Mouse (Mus musculus) forebrain, embryonic 13.5 days (tissue): ENCODE measurements around the gene Psmd9. TPM values are rescaled to one million over a fixed set of nuclear protein-coding genes. Genes with fewer than 3 reads are reported as not detected.
A peak's percentile ranks its signal among the peaks of the same experiment; 100 is the strongest.

Experiments
- ATAC-seq: fragments of 200-750 bp; cut with Nextera tagmentation; 2 replicates; pipeline ENCODE4 v1.8.0; 2017
- H3K27ac ChIP-seq: fragments of 300-500 bp; sonication (generic); 2 replicates; pipeline ENCODE4 v1.5.1; 2015; ENCODE audit warnings: inconsistent platforms, mild to moderate bottlenecking, moderate library complexity
- H3K27me3 ChIP-seq: fragments of 300-500 bp; sonication (generic); 2 replicates; pipeline ENCODE4 v1.6.1; 2015; ENCODE audit warnings: mild to moderate bottlenecking, inconsistent platforms
- H3K36me3 ChIP-seq: fragments of 300-500 bp; sonication (generic); 2 replicates; pipeline ENCODE4 v1.6.1; 2015; ENCODE audit warnings: mild to moderate bottlenecking, inconsistent platforms; ENCODE audit not compliant: poor library complexity, severe bottlenecking
- H3K4me1 ChIP-seq: fragments of 300-500 bp; sonication (generic); 2 replicates; pipeline ENCODE4 v1.6.1; 2015; ENCODE audit warnings: inconsistent platforms
- H3K4me2 ChIP-seq: fragments of 300-500 bp; sonication (generic); 2 replicates; pipeline ENCODE4 v1.6.1; 2015; ENCODE audit warnings: inconsistent platforms, mild to moderate bottlenecking, moderate library complexity
- H3K4me3 ChIP-seq: fragments of 300-500 bp; sonication (generic); 2 replicates; pipeline ENCODE4 v1.5.1; 2015; ENCODE audit warnings: mild to moderate bottlenecking, inconsistent platforms
- H3K9ac ChIP-seq: fragments of 300-500 bp; sonication (generic); 2 replicates; pipeline ENCODE4 v1.6.1; 2015; ENCODE audit warnings: mild to moderate bottlenecking, inconsistent platforms
- H3K9me3 ChIP-seq: fragments of 300-500 bp; sonication (generic); replicated peaks from 2 replicates; pipeline ENCODE4 v1.6.1; 2016; ENCODE audit warnings: inconsistent platforms
- WGBS: fragments of 180-500 bp; shearing (Covaris S2); methylation state at CpG from one replicate; pipeline ENCODE4 v1.1.7; 2015; 5-methylcytosine and 5-hydroxymethylcytosine counted together
- polyA plus RNA-seq: library from polyadenylated mRNA; unstranded; fragments of >200 nt; fragmentation: Nextera tagmentation; extraction: Ambion mirVana; gene quantifications from 2 replicates; pipeline ENCODE4 v1.2.1, GENCODE M21; 2015

The Psmd9 gene
- polyA plus RNA-seq, 1 experiment from 2014 or later = 75.5 TPM

DNA sequence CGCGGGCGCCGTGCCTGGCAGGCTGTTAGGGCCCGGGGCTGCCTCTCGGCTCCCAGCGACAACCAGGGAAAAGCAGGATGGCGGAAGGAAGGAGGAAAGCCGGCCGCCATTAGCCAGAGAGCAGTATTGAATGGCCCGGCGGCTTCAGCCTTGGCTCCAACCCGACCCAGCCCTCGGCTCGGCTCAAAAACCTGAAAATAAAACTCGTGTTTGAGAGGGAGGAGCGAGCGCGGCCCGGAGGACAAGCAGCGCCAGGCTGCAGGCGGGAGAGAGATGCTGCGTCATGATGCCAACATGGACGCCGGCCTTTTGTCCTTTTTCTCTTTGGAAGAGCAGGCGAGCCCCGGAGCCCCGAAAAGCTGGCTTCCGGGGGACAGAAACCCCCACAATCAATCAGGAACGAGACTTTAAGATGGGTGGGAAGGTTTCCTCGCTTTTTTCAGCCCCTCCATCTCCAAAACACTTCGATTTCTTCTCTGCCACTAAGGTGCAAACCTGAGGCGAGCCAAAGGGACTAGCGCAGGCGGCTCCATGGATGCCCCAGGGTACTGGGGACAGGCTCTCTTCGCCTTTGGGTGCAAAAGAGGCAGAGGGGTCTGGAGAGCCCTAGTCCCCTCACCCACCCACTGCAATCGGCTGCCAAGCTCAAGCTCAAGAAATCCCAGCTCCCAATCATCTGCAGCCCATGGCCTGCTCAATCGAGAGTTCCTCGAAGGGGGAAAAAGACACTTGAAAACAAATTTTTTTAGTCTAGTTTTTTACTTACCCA lies 30.1 kb upstream of the Psmd9 start:
- H3K9me3 ChIP-seq = no peaks in the 10 kb centered on the region
- WGBS = under 1% methylated on average over 39 of the region's 39 CpGs
- peak overlapping the region; percentile 100 for H3K9ac ChIP-seq
- peak overlapping the region; percentile 100 for H3K27ac ChIP-seq
- peak overlapping the region; percentile 94 for H3K4me3 ChIP-seq
- H3K36me3 ChIP-seq = peaks cover 18% of the 10 kb centered on the region
- ATAC-seq = 0 out of 2 replicates have a peak, but pooled peaks have one; percentile 8
- no peaks in the 10 kb centered on the region for H3K27me3 ChIP-seq
- H3K4me1 ChIP-seq = peaks cover 47% of the 10 kb centered on the region
- peak overlapping the region; percentile 96 for H3K4me2 ChIP-seq

DNA sequence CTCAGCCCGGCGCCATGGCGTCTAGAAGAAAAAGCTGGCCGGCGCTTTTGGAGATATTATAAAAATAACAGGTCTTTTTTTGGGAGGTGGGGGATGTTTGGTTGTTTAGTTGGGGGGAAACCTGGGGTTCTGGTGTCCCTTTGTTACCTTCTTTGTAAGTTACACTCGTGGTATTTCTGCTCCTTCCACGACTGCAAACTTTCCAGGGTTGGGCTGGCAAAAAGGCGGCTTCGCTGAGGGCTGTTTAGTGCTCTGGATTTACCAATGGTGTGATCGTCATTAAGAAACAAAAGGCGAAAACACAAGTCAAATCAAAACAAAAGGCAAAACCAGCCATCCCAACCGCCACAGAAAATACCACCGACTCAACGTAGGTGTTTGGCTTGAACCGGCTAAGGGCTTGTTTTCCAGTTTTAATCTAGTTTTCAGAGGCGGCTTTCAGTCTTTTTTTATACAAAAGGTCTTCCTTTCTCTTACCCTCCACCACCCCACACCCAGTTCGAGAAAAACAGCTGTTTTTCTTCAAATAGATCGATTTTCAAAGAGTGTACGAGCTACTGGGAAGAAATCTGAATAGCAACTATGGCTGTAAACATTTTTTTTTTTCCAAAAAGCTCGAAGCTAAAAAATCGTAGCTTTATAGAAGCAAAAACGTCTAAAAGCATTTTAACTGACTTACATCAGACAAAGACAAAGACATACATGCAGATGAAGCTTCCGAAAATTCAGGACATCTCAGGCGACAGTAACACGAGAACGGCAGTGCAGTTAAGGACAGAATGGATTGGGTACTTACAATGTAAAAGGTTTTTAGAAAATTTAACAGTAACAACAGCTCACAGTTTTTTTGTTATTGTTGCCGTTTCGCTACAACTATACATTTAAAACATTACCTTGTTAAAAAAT lies 29.2 kb upstream of the Psmd9 start:
- peak overlapping the region; percentile 94 for H3K4me3 ChIP-seq
- H3K27me3 ChIP-seq = no peaks in the 10 kb centered on the region
- WGBS = under 1% methylated on average over 28 of the region's 28 CpGs
- peaks cover 47% of the 10 kb centered on the region for H3K4me1 ChIP-seq
- H3K9ac ChIP-seq = peak overlapping the region; percentile 100
- no peaks in the 10 kb centered on the region for H3K9me3 ChIP-seq
- H3K27ac ChIP-seq = peak overlapping the region; percentile 100
- peak overlapping the region; percentile 96 for H3K4me2 ChIP-seq
- peaks cover 11% of the 10 kb centered on the region; the same call in 1 of the 2 replicates for H3K36me3 ChIP-seq
- no peak for ATAC-seq

DNA sequence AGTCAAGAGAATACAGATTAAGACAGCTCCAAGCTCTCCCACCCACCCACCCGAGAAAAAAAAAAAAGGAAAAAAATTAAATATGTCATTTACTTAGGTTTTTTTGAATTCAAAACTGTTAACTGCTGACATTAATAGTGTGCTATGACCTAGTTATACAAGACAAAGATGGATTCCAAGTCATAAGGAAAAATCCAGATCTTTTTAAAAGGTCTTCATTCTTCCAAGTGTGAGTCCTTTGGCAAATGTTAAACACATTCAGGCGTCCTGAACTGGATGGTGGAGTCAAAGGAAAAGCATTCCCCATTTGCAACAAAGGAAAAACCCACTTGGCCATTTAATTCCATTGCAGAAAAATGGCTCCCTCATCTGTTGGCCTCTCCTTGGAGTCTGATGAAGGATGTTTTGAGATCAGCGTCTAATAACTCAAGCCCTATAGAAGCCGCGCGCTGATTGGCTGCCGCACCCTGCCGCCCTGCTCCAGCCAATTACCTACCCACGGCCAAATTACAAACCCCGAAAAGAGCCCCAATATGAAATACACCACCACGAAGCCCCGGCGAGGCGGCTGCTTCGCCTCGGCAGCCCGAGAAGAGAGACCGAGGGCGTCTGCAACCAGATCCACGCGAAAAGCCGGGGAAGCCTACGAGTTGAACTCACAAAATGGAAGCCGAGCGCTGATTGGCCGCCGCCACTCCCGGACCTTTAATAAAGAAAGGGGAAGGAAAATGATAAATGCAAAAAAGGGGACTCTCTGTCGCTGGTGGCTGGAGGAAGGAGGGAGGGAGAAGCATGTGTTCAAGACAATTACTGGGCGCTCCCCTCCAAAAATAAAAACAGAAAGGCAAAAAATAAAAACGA lies 28.3 kb upstream of the Psmd9 start:
- peak overlapping the region; percentile 94 for H3K4me3 ChIP-seq
- no peaks in the 10 kb centered on the region for H3K9me3 ChIP-seq
- ATAC-seq = peak; percentile 71
- H3K4me2 ChIP-seq = peak overlapping the region; percentile 100
- no peaks in the 10 kb centered on the region for H3K27me3 ChIP-seq
- H3K36me3 ChIP-seq = peaks cover 10% of the 10 kb centered on the region; the same call in 1 of the 2 replicates
- peaks cover 47% of the 10 kb centered on the region for H3K4me1 ChIP-seq
- H3K27ac ChIP-seq = peak overlapping the region; percentile 100
- H3K9ac ChIP-seq = peak overlapping the region; percentile 100
- under 1% methylated on average over 31 of the region's 31 CpGs for WGBS

DNA sequence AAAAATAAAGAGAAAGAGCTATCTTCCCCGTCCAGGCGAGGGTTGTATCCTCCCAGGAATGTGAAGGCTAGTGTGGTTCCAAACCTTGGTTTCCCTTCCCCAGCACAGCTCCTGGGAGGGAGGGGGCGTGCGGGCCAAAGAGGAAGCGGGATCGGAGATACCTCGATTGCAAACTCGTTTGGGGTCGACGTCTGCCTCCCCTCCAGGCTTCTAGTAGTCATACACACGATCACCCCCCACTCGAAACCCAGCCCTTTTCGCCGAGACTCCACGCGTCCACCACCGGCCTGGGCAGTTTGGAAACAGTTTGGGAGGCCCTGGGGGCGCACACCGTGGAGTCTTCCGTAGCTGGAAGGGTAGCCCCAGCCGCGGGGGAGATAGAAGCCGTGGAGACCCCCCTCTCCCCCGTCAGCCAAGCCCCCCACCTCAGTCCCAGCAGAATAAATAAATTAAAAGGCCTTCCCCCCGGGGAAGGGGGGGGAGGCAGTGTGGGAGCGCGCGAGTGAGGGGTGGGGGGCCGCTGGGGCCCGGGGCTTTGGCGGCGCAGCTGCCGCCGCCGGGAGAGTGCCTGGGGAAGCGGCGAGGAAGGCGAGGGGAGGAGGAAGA lies 27.6 kb upstream of the Psmd9 start:
- ATAC-seq = peak; percentile 36
- peaks cover 47% of the 10 kb centered on the region for H3K4me1 ChIP-seq
- no peaks in the 10 kb centered on the region for H3K9me3 ChIP-seq
- peak overlapping the region; percentile 100 for H3K9ac ChIP-seq
- peak overlapping the region; percentile 100 for H3K4me2 ChIP-seq
- H3K36me3 ChIP-seq = peaks cover 14% of the 10 kb centered on the region
- peak overlapping the region; percentile 94 for H3K4me3 ChIP-seq
- H3K27ac ChIP-seq = peak overlapping the region; percentile 100
- H3K27me3 ChIP-seq = no peaks in the 10 kb centered on the region
- WGBS = 2% methylated on average over 35 of the region's 38 CpGs

DNA sequence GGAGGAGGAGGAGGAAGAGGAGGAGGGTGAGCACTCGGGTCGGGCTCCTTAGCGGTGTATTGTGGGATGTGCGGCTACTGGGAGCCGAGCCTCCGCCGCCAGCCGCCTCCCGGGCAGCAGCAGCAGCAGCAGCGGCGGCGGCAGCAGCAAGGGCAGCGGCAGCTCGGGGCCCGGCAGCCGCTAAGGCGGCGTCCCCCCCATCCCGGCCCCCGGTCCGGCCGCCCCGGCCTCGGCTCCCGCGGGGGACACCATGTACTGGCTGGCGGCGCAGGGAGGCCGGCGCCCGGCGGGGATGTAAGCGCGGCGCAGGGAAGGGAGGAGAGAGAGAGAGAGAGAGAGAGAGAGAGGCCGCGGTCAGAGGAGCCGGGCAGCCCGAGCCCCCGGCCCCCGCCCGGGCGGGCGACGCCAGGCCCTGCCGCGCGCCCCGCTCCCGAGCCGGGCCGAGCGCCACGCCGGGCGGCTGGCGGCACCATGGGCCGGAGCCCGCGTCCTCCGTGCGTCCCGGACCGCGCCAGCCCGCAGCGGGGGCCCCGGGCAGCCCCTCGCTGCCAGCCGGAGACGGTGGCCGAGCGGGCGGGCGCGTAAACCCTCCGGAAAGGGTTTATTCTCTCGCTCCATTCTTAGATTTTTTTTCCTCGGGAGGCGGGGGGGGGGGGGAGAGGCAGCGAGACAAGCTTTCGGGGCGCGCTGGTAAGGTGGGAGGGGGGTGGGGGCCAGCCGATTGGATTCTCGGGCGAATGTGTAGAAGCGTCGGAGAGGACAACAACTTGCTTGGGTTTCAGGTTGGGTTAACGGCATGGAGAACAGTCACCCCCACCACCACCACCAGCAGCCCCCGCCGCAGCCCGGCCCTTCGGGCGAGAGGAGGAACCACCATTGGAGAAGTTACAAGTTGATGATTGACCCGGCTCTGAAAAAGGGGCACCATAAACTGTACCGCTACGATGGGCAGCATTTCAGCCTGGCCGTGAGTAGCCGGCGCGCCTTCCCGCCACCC lies 26.8 kb upstream of the Psmd9 start, which contains the start of gene Setd1b:
TSS of gene Setd1b (plus strand) at position 33 of the 997 bp plus-strand sequence.
- WGBS = under 1% methylated on average over 75 of the region's 103 CpGs

DNA sequence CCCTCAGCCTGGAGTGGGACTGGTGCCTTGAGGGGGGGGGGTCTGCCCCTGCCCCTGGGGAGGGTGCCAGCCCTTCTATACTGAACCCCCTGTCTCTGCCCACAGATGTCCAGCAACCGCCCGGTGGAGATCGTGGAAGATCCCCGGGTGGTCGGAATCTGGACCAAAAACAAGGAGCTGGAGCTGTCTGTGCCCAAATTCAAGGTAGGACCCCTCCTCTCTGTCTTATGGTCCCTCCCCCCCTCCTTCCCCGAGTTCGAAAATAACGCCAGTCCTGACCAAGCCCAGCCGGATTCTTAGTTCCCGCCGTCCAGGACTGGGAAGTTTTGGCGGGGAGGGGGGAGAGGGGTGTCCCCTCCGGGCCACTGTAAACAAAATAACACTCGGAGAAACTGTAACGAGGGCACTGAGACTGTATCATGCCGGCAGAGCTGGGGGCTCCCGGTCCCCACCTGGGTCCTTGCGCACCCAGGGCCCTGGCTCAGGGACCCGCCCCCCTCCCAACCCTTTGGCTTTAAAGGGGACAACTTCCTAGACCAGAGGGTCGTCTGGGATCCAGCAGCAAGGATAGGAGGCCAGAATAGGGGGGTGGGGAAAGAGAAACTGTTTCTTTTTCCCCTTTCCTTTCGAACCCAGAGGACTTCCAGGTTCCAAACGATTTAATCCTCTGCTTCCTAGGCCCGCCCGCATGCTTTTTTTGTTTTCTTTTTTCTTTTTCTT lies 25.8 kb upstream of the Psmd9 start:
- Histone ChIP-seq H3K27ac (peak overlapping the region; percentile 100), H3K9ac (peak overlapping the region; percentile 100), H3K4me2 (peak overlapping the region; percentile 100), H3K4me3 (peak overlapping the region; percentile 94), H3K9me3 (no peaks in the 10 kb centered on the region), H3K27me3 (no peaks in the 10 kb centered on the region), H3K4me1 (peaks cover 40% of the 10 kb centered on the region), H3K36me3 (peaks cover 32% of the 10 kb centered on the region)
- 0% methylated on average over 23 of the region's 24 CpGs for WGBS
- no peak for ATAC-seq

More for the DNA sequence above, 26.8 kb upstream of the Psmd9 start, which contains the start of gene Setd1b:
- peaks cover 40% of the 10 kb centered on the region for H3K4me1 ChIP-seq
- peak within 1 kb of the TSS; percentile 100 for H3K9ac ChIP-seq
- H3K36me3 ChIP-seq = peaks cover 22% of the 10 kb centered on the region
- peak within 1 kb of the TSS; percentile 94 for H3K4me3 ChIP-seq
- peak within 1 kb of the TSS; percentile 100 for H3K4me2 ChIP-seq
- no peaks in the 10 kb centered on the region for H3K27me3 ChIP-seq
- H3K9me3 ChIP-seq = no peaks in the 10 kb centered on the region
- H3K27ac ChIP-seq = peak within 1 kb of the TSS; percentile 100
- ATAC-seq = peak; percentile 20

DNA sequence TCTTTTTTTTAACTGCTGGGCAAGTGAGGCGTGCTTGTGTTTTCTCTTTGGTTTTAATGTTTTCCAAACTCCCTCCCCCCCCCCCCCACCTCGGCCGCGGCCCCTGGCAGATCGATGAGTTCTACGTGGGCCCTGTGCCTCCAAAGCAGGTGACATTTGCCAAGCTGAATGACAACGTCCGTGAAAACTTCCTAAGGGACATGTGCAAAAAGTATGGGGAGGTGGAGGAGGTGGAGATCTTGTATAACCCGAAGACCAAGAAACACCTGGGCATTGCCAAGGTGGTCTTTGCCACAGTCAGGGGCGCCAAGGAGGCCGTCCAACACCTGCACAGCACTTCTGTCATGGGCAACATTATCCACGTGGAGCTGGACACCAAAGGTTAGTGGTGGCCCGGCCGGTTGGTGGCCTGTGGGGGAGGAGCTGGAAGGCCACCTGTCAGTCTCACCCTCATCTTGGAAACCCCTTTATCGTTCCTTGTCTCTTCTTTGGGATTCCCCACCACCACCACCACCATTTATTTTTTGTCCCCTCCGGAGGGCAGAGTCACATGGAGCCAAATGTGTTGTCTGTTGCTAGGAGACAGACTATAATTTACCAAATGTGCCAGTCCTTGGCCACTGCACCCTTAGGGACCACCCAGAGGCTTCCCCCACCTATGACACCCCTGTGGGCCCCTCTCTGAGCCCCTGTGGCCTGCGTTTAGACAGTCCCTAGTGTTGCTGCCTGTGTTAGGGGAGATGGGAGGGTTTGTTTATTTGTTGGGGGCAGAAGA lies 25.1 kb upstream of the Psmd9 start:
- Histone ChIP-seq H3K9ac (peak overlapping the region; percentile 100), H3K4me3 (peak overlapping the region; percentile 94), H3K4me1 (peaks cover 47% of the 10 kb centered on the region), H3K27me3 (no peaks in the 10 kb centered on the region), H3K36me3 (peaks cover 39% of the 10 kb centered on the region), H3K27ac (peak overlapping the region; percentile 54; the same call in 1 of the 2 replicates), H3K9me3 (no peaks in the 10 kb centered on the region), H3K4me2 (peak overlapping the region; percentile 100)
- WGBS = 3% methylated on average over 17 of the region's 17 CpGs
- ATAC-seq = no peak

DNA sequence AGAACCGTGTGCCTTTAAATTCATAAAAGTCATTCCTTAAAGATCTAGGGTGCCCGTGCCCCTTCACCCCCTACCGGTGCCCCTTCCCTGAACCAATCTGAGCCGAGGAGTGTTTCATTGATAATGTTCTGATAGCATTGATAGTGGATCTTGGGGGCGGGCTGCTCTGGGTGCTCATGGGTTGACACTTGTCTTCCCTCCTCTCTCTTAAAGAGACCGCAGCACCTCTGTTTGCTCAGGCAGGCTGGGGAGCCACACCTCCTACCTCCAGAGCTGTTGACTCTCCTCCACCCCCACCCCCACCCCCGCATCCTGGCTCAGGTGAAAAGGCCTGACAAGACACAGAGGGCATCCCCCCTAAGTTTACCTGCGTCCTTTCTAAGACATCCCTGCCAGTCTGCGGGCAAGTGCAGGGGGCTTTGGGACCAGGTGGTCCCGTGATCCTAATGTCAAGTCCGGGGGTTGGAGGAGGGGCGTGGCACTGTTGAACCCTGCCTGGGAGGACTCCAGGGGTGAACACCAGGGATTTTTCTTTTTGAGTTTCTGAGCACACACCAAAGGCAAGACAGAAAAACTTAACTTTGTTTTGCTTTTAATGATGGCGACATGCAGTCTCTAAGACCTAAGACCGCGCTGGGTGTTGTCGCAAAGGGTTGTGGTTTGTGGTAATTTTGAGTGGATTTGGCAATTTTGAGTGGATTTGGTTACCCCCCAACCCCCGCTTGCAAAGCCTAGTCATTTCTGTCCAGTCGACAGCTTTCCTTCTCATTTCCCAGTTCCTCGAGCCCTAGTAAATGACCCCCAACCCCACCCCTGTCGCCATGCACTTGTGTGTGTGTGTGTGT lies 24.2 kb upstream of the Psmd9 start:
- no peak for ATAC-seq
- Histone ChIP-seq H3K9ac (peak overlapping the region; percentile 100), H3K4me3 (peak overlapping the region; percentile 94), H3K4me2 (peak overlapping the region; percentile 100), H3K4me1 (peaks cover 55% of the 10 kb centered on the region), H3K9me3 (no peaks in the 10 kb centered on the region), H3K27me3 (no peaks in the 10 kb centered on the region), H3K36me3 (peaks cover 44% of the 10 kb centered on the region), H3K27ac (peak overlapping the region; percentile 54; the same call in 1 of the 2 replicates)
- WGBS = 41% methylated on average over 20 of the region's 20 CpGs

DNA sequence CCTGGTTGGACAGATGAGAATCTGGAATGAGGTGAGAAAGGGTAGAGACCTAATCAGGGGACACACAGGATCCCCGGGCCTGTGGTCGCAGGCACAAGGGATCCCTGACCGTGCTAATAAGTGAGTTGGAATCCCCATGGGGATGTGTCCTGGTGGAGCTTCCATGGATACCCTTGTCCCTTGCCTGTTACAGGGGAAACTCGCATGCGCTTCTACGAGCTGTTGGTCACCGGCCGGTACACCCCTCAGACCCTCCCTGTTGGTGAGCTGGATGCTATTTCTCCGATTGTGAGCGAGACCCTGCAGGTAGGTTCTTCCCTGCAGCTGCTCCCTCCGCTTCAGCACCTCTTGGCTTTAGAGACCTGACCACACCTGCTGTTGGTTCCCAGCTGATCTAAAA lies 22.9 kb upstream of the Psmd9 start:
- Histone ChIP-seq H3K4me1 (peaks cover 69% of the 10 kb centered on the region), H3K36me3 (peaks cover 58% of the 10 kb centered on the region), H3K27ac (no peak overlapping the region), H3K4me2 (no peak overlapping the region), H3K9me3 (no peaks in the 10 kb centered on the region), H3K4me3 (no peak overlapping the region), H3K9ac (no peak overlapping the region), H3K27me3 (no peaks in the 10 kb centered on the region)
- no peak for ATAC-seq
- WGBS = 85% methylated on average over 11 of the region's 11 CpGs
